Mouse (Mus musculus): ENCODE measurements around the gene Pkd1.

The Pkd1 gene

GRCm38 (mm10) chr17:24644875-24645721 is 95.5 kb downstream of the Pkd1 start:
- no peak for DNase-seq (ENCODE audit: low spot score in 2 of 2)

GRCm38 (mm10) chr17:24645916-24646315 is 96.3 kb downstream of the Pkd1 start:
- DNase-seq (ENCODE audit: low spot score in 2 of 2): no peak

All from frontal cortex, postnatal 10 days (tissue).